8 mouse cellular contexts compared by ENCODE assay signal in genomic region chr2:30711853-30712498, GRCm38 (mm10).
DNase-seq lines count a peak whose midpoint lies in the region; ATAC-seq and TF ChIP-seq lines count a peak whose summit lies in the region.

No protein-coding gene starts in this region.

- peak overlapping the region; percentile 92 for H3K4me2 ChIP-seq in forebrain, postnatal 0 days (ENCODE audit: low read depth)

- ATAC-seq in forebrain, postnatal 0 days, result peak; percentile 54
- ATAC-seq in hematopoietic stem cell, adult 5-6 weeks (replicated peaks in 1 of 2; ENCODE audit: insufficient read depth in 1 of 2, low FRiP score in 2 of 2, low TSS enrichment in 1 of 2, low read depth in 1 of 2, poor library complexity in 2 of 2, severe bottlenecking in 2 of 2), result peak; percentile 61 to 69

- under 1% methylated on average over 58 of the region's 63 CpGs for WGBS in forebrain, postnatal 0 days

- H3K4me3 ChIP-seq in forebrain, postnatal 0 days (ENCODE audit: low read depth, low read length), result peak overlapping the region; percentile 39

- peaks cover 47% of the 10 kb centered on the region for H3K4me1 ChIP-seq in forebrain, postnatal 0 days (ENCODE audit: insufficient read depth)

- H3K9me3 ChIP-seq in forebrain, postnatal 0 days (ENCODE audit: low read length), result no peaks in the 10 kb centered on the region

- peak overlapping the region; percentile 74 for H3K9ac ChIP-seq in forebrain, postnatal 0 days

- peak overlapping the region; percentile 92 for H3K27ac ChIP-seq in forebrain, postnatal 0 days (ENCODE audit: low read depth, low read length)

- no peaks in the 10 kb centered on the region for H3K27me3 ChIP-seq in forebrain, postnatal 0 days (ENCODE audit: insufficient read depth, low read length)

- H3K36me3 ChIP-seq in forebrain, postnatal 0 days (ENCODE audit: insufficient read depth), result no peaks in the 10 kb centered on the region

- no peak for TF ChIP-seq CTCF in forebrain, postnatal 0 days (IDR thresholded peaks at IDR 0.05; ENCODE audit: low read depth)

- peak; percentile 32 for DNase-seq in ES-CJ7 (ENCODE audit: low read depth, low spot score)
- peak; percentile 89 for DNase-seq in cerebellum, adult 11 months
- DNase-seq in forebrain, postnatal 0 days, result peak; percentile 79
- DNase-seq in layer of hippocampus, adult 9-11 months, result peak; percentile 94
- peak; percentile 91 for DNase-seq in lung, postnatal 14 days
- DNase-seq in right cerebral cortex, adult 2 months (ENCODE audit: low spot score in 2 of 2), result peak; percentile 89 to 91
- peak; percentile 73 for DNase-seq in urinary bladder, postnatal 10 days (ENCODE audit: low spot score)

Comparison
In these comparisons a context has a peak if more than half of its experiments do, and no peak if none do; other contexts are left out.
1. Peak in every context shown above with its lines: DNase-seq, ATAC-seq, H3K4me3 ChIP-seq and H3K27ac ChIP-seq.
2. DNase-seq: peak in every context shown above with its lines; median percentile 94 in layer of hippocampus, adult 9-11 months; 91 in lung, postnatal 14 days; 90 in right cerebral cortex, adult 2 months; 89 in cerebellum, adult 11 months; 79 in forebrain, postnatal 0 days; 73 in urinary bladder, postnatal 10 days; 32 in ES-CJ7.